Mouse (Mus musculus): ENCODE measurements at regions not wholly inside any gene's neighbourhood (a gene's known extent, or its start where the extent isn't known, plus 50 kb on each side); places are given as distances from the start of the nearest gene placed in this dataset.
A peak's percentile ranks its signal among the peaks of the same experiment; 100 is the strongest.

DNA sequence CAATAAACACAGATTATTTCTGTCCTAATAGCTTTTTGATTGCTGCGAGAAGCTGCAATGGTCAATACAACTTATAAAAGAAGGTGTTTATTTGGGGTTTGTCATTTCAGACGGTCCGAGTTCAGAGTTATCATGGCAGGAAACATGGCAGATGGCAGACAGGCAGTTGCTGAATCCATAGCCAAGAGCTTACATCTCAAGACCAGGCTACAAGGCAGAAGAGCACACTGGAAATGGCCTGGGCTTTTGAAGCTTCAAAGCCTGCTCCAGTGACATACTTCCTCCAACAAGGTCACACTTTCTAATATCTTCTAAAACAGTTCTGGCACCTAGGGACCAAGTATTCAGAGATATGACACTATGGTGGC is 136.8 kb downstream of the Bmp2 start:
- DNase-seq (no peak), ATAC-seq (no peak)
- TF ChIP-seq CTCF (IDR thresholded peaks at IDR 0.05; ENCODE audit: low read depth): no peak
- Histone ChIP-seq H3K9me3 (ENCODE audit: low read length) (no peaks in the 10 kb centered on the region), H3K36me3 (ENCODE audit: insufficient read depth) (no peaks in the 10 kb centered on the region), H3K4me1 (ENCODE audit: insufficient read depth) (no peaks in the 10 kb centered on the region), H3K9ac (no peak overlapping the region), H3K27me3 (ENCODE audit: insufficient read depth, low read length) (no peaks in the 10 kb centered on the region), H3K4me2 (ENCODE audit: low read depth) (no peak overlapping the region), H3K27ac (ENCODE audit: low read depth, low read length) (no peak overlapping the region), H3K4me3 (ENCODE audit: low read depth, low read length) (no peak overlapping the region)
- 83% methylated on average over 3 of the region's 3 CpGs for WGBS

DNA sequence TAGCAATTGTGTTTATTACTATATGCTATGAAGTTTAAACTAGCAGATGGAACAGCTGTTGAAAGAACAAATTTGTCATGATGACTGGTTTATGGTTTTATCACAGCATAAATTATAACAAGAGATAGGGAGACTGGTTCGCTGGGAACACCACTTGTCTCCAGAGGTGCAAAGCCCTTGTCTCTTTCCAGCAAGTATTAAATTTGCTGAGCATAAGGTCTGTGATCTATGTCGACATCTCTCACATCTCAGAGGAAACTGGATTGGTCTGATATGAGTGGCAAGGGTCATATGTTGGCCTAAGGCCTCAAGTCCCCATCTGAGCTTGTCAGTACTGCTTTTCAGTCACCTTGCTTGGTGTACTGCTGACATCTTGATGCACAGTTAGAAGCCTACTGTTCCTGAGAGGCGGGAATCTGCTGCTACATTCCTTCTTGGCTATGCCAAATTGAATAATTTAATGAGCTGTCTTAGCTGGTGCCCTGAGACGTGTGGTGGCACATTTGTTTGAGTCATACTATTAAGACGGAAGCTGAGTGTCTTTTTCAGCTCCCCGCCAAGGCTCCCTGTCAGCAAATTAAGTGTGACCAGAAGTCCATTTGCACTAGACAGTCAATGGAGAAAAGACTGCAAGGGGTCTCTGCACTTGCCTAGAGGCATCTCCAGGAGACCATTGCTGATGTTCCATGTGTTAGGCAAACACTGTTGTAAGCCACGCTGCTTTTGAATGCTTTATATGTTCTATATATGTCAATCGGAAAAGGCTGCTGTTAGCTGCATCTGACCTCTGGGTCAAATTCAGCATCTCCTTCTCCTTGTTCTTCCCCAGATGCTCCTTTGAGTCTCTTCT is 157.0 kb downstream of the Bmp2 start:
- Histone ChIP-seq H3K9ac (no peak overlapping the region), H3K9me3 (ENCODE audit: low read length) (no peaks in the 10 kb centered on the region), H3K27ac (ENCODE audit: low read depth, low read length) (no peak overlapping the region), H3K4me3 (ENCODE audit: low read depth, low read length) (no peak overlapping the region), H3K36me3 (ENCODE audit: insufficient read depth) (no peaks in the 10 kb centered on the region), H3K4me2 (ENCODE audit: low read depth) (no peak overlapping the region), H3K27me3 (ENCODE audit: insufficient read depth, low read length) (no peaks in the 10 kb centered on the region), H3K4me1 (ENCODE audit: insufficient read depth) (no peaks in the 10 kb centered on the region)
- ATAC-seq (peak; percentile 66; the same call in 1 of the 2 replicates), DNase-seq (no peak)
- WGBS: 58% methylated on average over 8 of the region's 8 CpGs
- no peak for TF ChIP-seq CTCF (IDR thresholded peaks at IDR 0.05; ENCODE audit: low read depth)

DNA sequence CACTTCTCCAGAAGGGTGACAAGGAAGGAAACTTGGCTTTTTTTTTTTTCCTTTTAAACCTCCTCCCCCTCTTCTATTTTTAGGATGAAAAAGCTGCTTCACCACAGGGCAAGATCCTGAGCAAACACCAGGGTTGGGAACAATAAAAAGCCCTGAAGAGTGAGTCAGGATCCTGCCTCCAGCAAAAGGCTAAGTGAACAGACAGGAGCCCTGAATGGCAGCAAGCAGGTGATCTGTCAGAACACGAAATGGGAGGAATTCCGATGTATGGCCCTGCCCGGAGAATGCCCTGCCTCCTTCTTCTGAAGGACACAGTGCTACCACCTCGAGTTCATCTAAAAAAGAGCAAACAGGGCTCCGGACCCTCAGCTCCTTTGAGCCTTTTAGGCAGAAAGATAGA is 164.3 kb downstream of the Bmp2 start:
- H3K4me3 ChIP-seq (ENCODE audit: low read depth, low read length): no peak overlapping the region
- ATAC-seq (no peak), DNase-seq (no peak)
- no peak overlapping the region for H3K9ac ChIP-seq
- no peaks in the 10 kb centered on the region for H3K4me1 ChIP-seq (ENCODE audit: insufficient read depth)
- H3K4me2 ChIP-seq (ENCODE audit: low read depth): no peak overlapping the region
- H3K9me3 ChIP-seq (ENCODE audit: low read length): no peaks in the 10 kb centered on the region
- no peak for TF ChIP-seq CTCF (IDR thresholded peaks at IDR 0.05; ENCODE audit: low read depth)
- H3K36me3 ChIP-seq (ENCODE audit: insufficient read depth): no peaks in the 10 kb centered on the region
- WGBS: 56% methylated on average over 5 of the region's 5 CpGs
- no peak overlapping the region for H3K27ac ChIP-seq (ENCODE audit: low read depth, low read length)
- no peaks in the 10 kb centered on the region for H3K27me3 ChIP-seq (ENCODE audit: insufficient read depth, low read length)

DNA sequence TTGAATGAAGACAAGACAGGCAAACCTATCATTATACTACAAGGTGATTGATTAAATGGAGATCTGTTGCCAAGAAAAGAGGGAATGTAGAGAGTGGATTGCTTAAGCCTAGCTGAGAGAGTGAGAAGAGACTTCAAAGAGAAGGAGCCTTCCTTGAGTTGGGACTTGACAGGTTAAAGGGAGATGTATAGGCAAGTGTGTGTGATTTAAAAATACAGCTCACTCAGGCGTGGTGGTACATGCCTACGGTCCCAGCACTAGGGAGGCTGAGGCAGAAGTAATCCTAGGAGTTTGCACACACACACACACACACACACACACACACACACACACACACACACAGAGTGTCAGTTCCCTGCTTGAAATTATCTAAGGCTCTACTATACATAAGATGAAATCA is 165.1 kb downstream of the Bmp2 start:
- H3K4me2 ChIP-seq (ENCODE audit: low read depth): no peak overlapping the region
- H3K36me3 ChIP-seq (ENCODE audit: insufficient read depth): no peaks in the 10 kb centered on the region
- 95% methylated on average over 2 of the region's 2 CpGs for WGBS
- ATAC-seq (no peak), DNase-seq (no peak)
- no peaks in the 10 kb centered on the region for H3K27me3 ChIP-seq (ENCODE audit: insufficient read depth, low read length)
- H3K27ac ChIP-seq (ENCODE audit: low read depth, low read length): no peak overlapping the region
- TF ChIP-seq CTCF (IDR thresholded peaks at IDR 0.05; ENCODE audit: low read depth): no peak
- no peaks in the 10 kb centered on the region for H3K4me1 ChIP-seq (ENCODE audit: insufficient read depth)
- no peak overlapping the region for H3K4me3 ChIP-seq (ENCODE audit: low read depth, low read length)
- H3K9ac ChIP-seq: no peak overlapping the region
- no peaks in the 10 kb centered on the region for H3K9me3 ChIP-seq (ENCODE audit: low read length)

DNA sequence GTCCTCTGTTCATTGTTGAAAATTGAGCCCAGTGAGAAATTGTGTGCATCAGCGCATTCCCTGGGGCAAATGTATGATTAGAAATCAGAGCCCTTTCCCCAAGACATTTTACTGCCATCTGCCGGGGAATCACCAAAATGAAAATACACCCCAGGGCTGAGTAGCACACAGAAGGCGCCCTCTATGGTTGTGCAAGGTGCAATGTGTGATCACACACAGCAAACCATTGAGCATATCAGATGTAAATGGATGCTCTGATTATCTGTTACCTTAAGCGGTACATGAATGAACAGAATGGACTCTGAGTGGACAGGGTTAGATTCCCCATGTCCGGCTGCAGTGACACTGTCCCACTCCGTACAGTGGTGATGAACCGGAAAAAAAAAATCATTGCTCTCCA is 172.4 kb downstream of the Bmp2 start:
- H3K4me2 ChIP-seq (ENCODE audit: low read depth): no peak overlapping the region
- H3K27ac ChIP-seq (ENCODE audit: low read depth, low read length): no peak overlapping the region
- DNase-seq (peak; percentile 41), ATAC-seq (peak; percentile 43; the same call in 1 of the 2 replicates)
- no peak overlapping the region for H3K9ac ChIP-seq
- H3K4me1 ChIP-seq (ENCODE audit: insufficient read depth): no peaks in the 10 kb centered on the region
- no peak overlapping the region for H3K4me3 ChIP-seq (ENCODE audit: low read depth, low read length)
- H3K36me3 ChIP-seq (ENCODE audit: insufficient read depth): no peaks in the 10 kb centered on the region
- peak; percentile 61 for TF ChIP-seq CTCF (IDR thresholded peaks at IDR 0.05; ENCODE audit: low read depth)
- no peaks in the 10 kb centered on the region for H3K9me3 ChIP-seq (ENCODE audit: low read length)
- 66% methylated on average over 7 of the region's 7 CpGs for WGBS
- no peaks in the 10 kb centered on the region; the same call in 1 of the 2 replicates for H3K27me3 ChIP-seq (ENCODE audit: insufficient read depth, low read length)

DNA sequence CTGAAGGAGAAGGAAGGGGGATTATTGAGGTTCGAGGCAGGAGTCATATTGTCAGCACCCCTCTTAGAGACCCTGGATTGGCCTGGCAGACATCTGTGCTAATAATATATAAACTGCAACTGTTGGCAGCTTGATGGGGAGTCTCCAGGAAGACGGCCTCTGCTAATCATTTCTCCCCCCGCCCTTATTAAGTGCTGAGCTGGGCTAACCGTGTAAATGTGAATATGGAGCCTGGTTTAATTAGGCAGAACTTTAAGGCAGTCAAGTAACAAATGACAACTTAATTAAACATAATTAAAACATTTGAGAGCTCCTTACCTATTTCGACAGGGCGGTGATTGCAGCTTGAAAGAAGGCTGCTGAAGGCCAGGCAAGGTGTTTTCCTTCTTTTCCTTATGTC is 172.8 kb downstream of the Bmp2 start:
- H3K27ac ChIP-seq (ENCODE audit: low read depth, low read length): no peak overlapping the region
- H3K9me3 ChIP-seq (ENCODE audit: low read length): no peaks in the 10 kb centered on the region
- no peak overlapping the region for H3K4me2 ChIP-seq (ENCODE audit: low read depth)
- H3K27me3 ChIP-seq (ENCODE audit: insufficient read depth, low read length): no peaks in the 10 kb centered on the region; the same call in 1 of the 2 replicates
- peak; percentile 72; the same call in 1 of the 2 replicates for ATAC-seq
- TF ChIP-seq CTCF (IDR thresholded peaks at IDR 0.05; ENCODE audit: low read depth): no peak
- H3K36me3 ChIP-seq (ENCODE audit: insufficient read depth): no peaks in the 10 kb centered on the region
- WGBS: 24% methylated on average over 6 of the region's 6 CpGs
- H3K9ac ChIP-seq: no peak overlapping the region
- no peak for DNase-seq
- no peak overlapping the region for H3K4me3 ChIP-seq (ENCODE audit: low read depth, low read length)
- no peaks in the 10 kb centered on the region for H3K4me1 ChIP-seq (ENCODE audit: insufficient read depth)

DNA sequence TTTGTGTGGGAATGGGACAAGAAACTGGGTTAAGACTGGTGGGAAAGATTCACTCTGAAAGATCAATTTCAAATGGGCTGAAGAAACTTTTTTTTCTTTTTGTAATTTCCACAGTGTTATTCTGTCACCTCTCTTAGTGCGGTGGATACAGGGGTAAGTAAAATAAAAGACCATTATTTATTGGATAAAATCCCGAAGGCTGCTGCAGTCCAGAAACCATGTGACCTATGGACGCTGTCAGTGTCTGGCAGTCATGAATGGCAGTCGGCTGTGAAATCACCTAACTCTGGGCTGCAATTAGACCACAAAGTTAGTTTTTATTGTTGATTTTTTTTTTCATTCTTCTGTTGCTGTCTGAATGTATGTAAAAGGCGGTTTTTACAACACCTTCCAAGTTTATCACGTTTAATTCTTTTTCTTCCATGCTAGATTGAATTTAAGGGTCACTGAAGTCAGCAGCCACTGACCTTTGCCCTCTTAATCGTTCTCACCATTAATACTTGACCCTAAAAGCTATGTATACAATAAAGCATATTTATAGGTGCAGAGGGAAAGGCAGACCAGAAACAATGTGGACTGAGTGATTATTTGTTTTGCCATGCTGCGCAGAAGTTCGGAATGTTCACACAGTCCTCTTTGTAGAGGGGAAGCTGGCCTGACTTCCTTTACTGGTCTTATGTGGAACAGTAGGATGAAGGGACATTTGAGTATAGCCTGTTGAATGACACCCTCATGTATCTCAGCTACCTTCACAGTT is 182.7 kb downstream of the Bmp2 start:
- H3K36me3 ChIP-seq (ENCODE audit: insufficient read depth): no peaks in the 10 kb centered on the region
- H3K9me3 ChIP-seq (ENCODE audit: low read length): no peaks in the 10 kb centered on the region
- H3K4me1 ChIP-seq (ENCODE audit: insufficient read depth): no peaks in the 10 kb centered on the region
- no peak overlapping the region for H3K4me2 ChIP-seq (ENCODE audit: low read depth)
- no peak for ATAC-seq
- H3K9ac ChIP-seq: no peak overlapping the region
- H3K27ac ChIP-seq (ENCODE audit: low read depth, low read length): no peak overlapping the region
- no peak for DNase-seq
- WGBS: 31% methylated on average over 9 of the region's 9 CpGs
- H3K4me3 ChIP-seq (ENCODE audit: low read depth, low read length): no peak overlapping the region
- H3K27me3 ChIP-seq (ENCODE audit: insufficient read depth, low read length): no peaks in the 10 kb centered on the region
- TF ChIP-seq CTCF (IDR thresholded peaks at IDR 0.05; ENCODE audit: low read depth): no peak

Data from forebrain, postnatal 0 days (tissue).